35 mouse cellular contexts compared by ENCODE assay signal in the genomic region with DNA sequence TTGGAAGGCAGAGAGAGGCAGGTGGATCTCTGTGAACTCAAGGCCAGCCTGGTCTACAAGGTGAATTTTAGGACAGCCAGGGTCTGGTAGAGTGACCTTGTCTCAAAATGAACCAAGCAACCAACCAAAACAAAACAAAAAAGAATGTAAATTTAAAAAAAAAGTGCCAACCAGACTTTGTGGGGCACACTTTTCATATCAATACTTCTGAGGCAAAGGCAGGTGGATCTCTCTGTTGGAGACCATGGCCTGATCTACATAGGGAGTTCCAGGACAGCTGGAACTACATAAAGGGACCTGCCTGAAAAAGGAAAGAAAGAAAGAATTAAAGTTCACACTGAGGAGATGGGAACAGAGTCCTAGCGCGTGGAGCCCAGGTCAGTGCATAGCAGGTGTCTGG. TPM values are rescaled to one million over a fixed set of nuclear protein-coding genes. Genes with fewer than 3 reads are reported as not detected.
"Had no signal": no experiment of that assay in that cellular context is flagged by ENCODE, and none has a peak within 500 bp of the region (broad histone marks: within the 10 kb centered on the region; RNA-seq: fewer than 3 reads in every experiment).

No protein-coding gene starts in this region.

- H3K4me3 ChIP-seq: heart, adult 2 months; heart, embryonic 13.5 days; heart, embryonic 15.5 days; hindbrain, embryonic 10.5 days; hindbrain, embryonic 12.5 days; intestine, embryonic 15.5 days; layer of hippocampus, adult 2 months; limb, embryonic 13.5 days; limb, embryonic 15.5 days; liver, embryonic 13.5 days; liver, embryonic 15.5 days had no signal

- H3K27ac ChIP-seq: heart, adult 2 months; heart, embryonic 13.5 days; heart, embryonic 15.5 days; hindbrain, embryonic 10.5 days; hindbrain, embryonic 12.5 days; hindbrain, embryonic 14.5 days; intestine, embryonic 15.5 days; layer of hippocampus, adult 2 months; limb, embryonic 13.5 days; limb, embryonic 15.5 days; liver, embryonic 13.5 days; liver, embryonic 15.5 days had no signal

- DNase-seq: gastrocnemius, postnatal 10 days; gastrocnemius, postnatal 25 days; heart, adult 2 months; heart, postnatal 4 days; kidney, adult 18-20 months; kidney, adult 8-10 months; kidney, postnatal 10 days; kidney, postnatal 25 days; kidney, postnatal 4 days; left cerebral cortex, postnatal 4 days; liver, embryonic 13.5 days; liver, postnatal 0 days had no signal

- H3K4me1 ChIP-seq: hindbrain, embryonic 10.5 days; hindbrain, embryonic 12.5 days; intestine, embryonic 15.5 days; limb, embryonic 13.5 days; limb, embryonic 15.5 days; liver, embryonic 13.5 days; liver, embryonic 15.5 days had no signal

- H3K9me3 ChIP-seq: heart, embryonic 13.5 days; heart, embryonic 15.5 days; hindbrain, embryonic 10.5 days; hindbrain, embryonic 12.5 days; intestine, embryonic 15.5 days; limb, embryonic 15.5 days; liver, embryonic 13.5 days; liver, embryonic 15.5 days had no signal

- H3K4me2 ChIP-seq: heart, embryonic 11.5 days; heart, embryonic 13.5 days; heart, embryonic 15.5 days; hindbrain, embryonic 12.5 days; hindbrain, embryonic 14.5 days; intestine, embryonic 15.5 days; limb, embryonic 13.5 days; limb, embryonic 15.5 days; liver, embryonic 13.5 days; liver, embryonic 15.5 days had no signal

- H3K27me3 ChIP-seq: heart, embryonic 13.5 days; heart, embryonic 15.5 days; intestine, embryonic 15.5 days; limb, embryonic 13.5 days; limb, embryonic 15.5 days had no signal

- H3K9ac ChIP-seq: heart, embryonic 15.5 days; hindbrain, embryonic 12.5 days; hindbrain, embryonic 14.5 days; intestine, embryonic 15.5 days; limb, embryonic 13.5 days; limb, embryonic 15.5 days; liver, embryonic 13.5 days; liver, embryonic 15.5 days; liver, postnatal 0 days had no signal

- H3K36me3 ChIP-seq: heart, embryonic 13.5 days; heart, embryonic 15.5 days; hindbrain, embryonic 10.5 days; hindbrain, embryonic 12.5 days; intestine, embryonic 15.5 days; limb, embryonic 13.5 days; limb, embryonic 15.5 days; liver, embryonic 13.5 days; liver, embryonic 15.5 days had no signal

- ATAC-seq: hindbrain, embryonic 16.5 days; inflammation-experienced regulatory T-cells, adult 6 months; intestine, embryonic 15.5 days; intestine, postnatal 0 days; liver, postnatal 0 days had no signal

RNA-seq across cellular contexts. Expression of gene Gjc1, which starts 7.0 kb away (rescaled TPM):
- polyA plus RNA-seq: inflammation-experienced regulatory T-cells, adult 6 months had no signal

RNA-seq across cellular contexts. Expression of gene Higd1b, which starts 9.2 kb away (rescaled TPM):
- total RNA-seq: liver, adult 2 months had no signal
- polyA plus RNA-seq: heart, embryonic 11.5 days; heart, embryonic 13.5 days; hindbrain, embryonic 10.5 days; hindbrain, embryonic 12.5 days; inflammation-experienced regulatory T-cells, adult 6 months; kidney, embryonic 14.5 days; limb, embryonic 13.5 days; liver, adult 2 months; liver, embryonic 13.5 days; liver, embryonic 15.5 days; liver, postnatal 0 days had no signal

RNA-seq across cellular contexts. Expression of gene Ccdc103, which starts 54.5 kb away (rescaled TPM):
- total RNA-seq: gastrocnemius, adult 18-20 months; gastrocnemius, postnatal 25 days; heart, adult 2 months; heart, postnatal 25 days had no signal
- polyA plus RNA-seq: inflammation-experienced regulatory T-cells, adult 6 months had no signal

RNA-seq across cellular contexts. Expression of gene Fam187a, which starts 58.5 kb away (rescaled TPM):
- total RNA-seq: gastrocnemius, adult 18-20 months; gastrocnemius, postnatal 10 days; gastrocnemius, postnatal 25 days; heart, adult 2 months; heart, postnatal 25 days; heart, postnatal 4 days; layer of hippocampus, postnatal 10 days; left cerebral cortex, postnatal 10 days; left cerebral cortex, postnatal 4 days; liver, adult 2 months had no signal
- polyA plus RNA-seq: heart, adult 2 months; heart, embryonic 11.5 days; heart, embryonic 13.5 days; heart, embryonic 15.5 days; heart, postnatal 0 days; hindbrain, embryonic 10.5 days; hindbrain, embryonic 12.5 days; hindbrain, embryonic 16.5 days; inflammation-experienced regulatory T-cells, adult 6 months; intestine, embryonic 15.5 days; intestine, postnatal 0 days; kidney, embryonic 14.5 days; kidney, embryonic 16.5 days; limb, embryonic 11.5 days; limb, embryonic 13.5 days; limb, embryonic 15.5 days; liver, adult 2 months; liver, embryonic 15.5 days; liver, postnatal 0 days had no signal
